Mouse (Mus musculus) neural tube, postnatal 0 days (tissue): ENCODE measurements around the gene Lrrc39. TPM values are rescaled to one million over a fixed set of nuclear protein-coding genes. Genes with fewer than 3 reads are reported as not detected.

Source experiments
- polyA plus RNA-seq: library from polyadenylated mRNA; unstranded; fragments of >200 nt; fragmentation: Nextera tagmentation; extraction: Ambion mirVana; gene quantifications from 2 replicates; pipeline ENCODE4 v1.2.1, GENCODE M21; 2015

Lrrc39 gene
- polyA plus RNA-seq, result 0.26 and 0.36 TPM in 2 replicates

GRCm38 (mm10) chr3:116562408-116563094 is at the start of gene Lrrc39:
Gene Lrrc39, plus strand, starts transcription at chr3:116562973.

GRCm38 (mm10) chr3:116594728-116595602 is 32.2 kb downstream of the Lrrc39 start, which contains the start of gene Sass6:
Gene Sass6, plus strand, starts transcription at chr3:116594982.

GRCm38 (mm10) chr3:116614295-116614892 is 51.6 kb downstream of the Lrrc39 start, which contains the start of gene Trmt13:
Gene Trmt13, minus strand, starts transcription at chr3:116614587.

Other genes starting within 250 kb of the Lrrc39 start
- 3.7 and 3.8 TPM in 2 replicates for gene Cdc14a, start 138.9 kb upstream of the Lrrc39 start, polyA plus RNA-seq
- 120 and 124 TPM in 2 replicates for gene Rtca, start 54.8 kb upstream of the Lrrc39 start, polyA plus RNA-seq
- 14.3 and 14.4 TPM in 2 replicates for gene Dbt, start 49.9 kb upstream of the Lrrc39 start, polyA plus RNA-seq
- gene Sass6, start 32.0 kb downstream of the Lrrc39 start, polyA plus RNA-seq, result 8.3 and 10.6 TPM in 2 replicates
- 18.7 and 20.5 TPM in 2 replicates for gene Trmt13, start 51.6 kb downstream of the Lrrc39 start, polyA plus RNA-seq
- 54.8 and 55.4 TPM in 2 replicates for gene Mfsd14a, start 99.7 kb downstream of the Lrrc39 start, polyA plus RNA-seq
- not detected in 2 replicates for gene Gm43191, start 118.3 kb downstream of the Lrrc39 start, polyA plus RNA-seq
- gene Slc35a3, start 149.9 kb downstream of the Lrrc39 start, polyA plus RNA-seq, result 7.5 and 7.6 TPM in 2 replicates
- gene Agl, start 245.2 kb downstream of the Lrrc39 start, polyA plus RNA-seq, result 15.2 and 17.8 TPM in 2 replicates